Mouse (Mus musculus): ENCODE measurements around the gene Akap7. TPM values are rescaled to one million over a fixed set of nuclear protein-coding genes. Genes with fewer than 3 reads are reported as not detected.

Gene Akap7
- polyA plus RNA-seq, 1 experiment: 5.2 TPM

DNA sequence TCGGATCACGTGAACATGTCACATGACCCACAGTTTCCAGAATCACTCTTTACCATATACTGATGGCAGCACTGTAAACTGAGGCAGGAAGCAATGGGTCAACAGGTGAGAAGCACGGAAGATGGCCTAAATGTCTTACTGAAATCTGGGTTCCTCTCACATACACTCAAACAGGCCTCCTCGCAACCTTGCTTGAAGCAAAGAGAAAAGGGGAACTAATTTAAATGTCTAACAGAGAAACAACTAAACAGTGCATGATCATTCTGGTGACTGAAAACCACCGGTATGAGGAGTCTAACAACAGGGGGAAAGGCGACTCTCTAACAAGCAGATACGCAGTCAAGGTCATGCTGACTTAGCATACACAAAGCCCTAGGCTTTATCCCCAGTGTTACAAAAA, 12.7 kb downstream of the Akap7 start:
- DNase-seq (ENCODE audit: low read depth in 1 of 2, low spot score in 2 of 2): no peak
- peaks cover 7% of the 10 kb centered on the region for H3K4me1 ChIP-seq (ENCODE audit: control insufficient read depth, insufficient read depth, insufficient read length)
- H3K27ac ChIP-seq (ENCODE audit: insufficient read depth, low read length): no peak overlapping the region; the same call in 1 of the 2 replicates
- TF ChIP-seq CTCF (IDR thresholded peaks at IDR 0.05; ENCODE audit: extremely low read depth, insufficient read depth, insufficient read length, insufficient replicate concordance): no peak
- no peak for TF ChIP-seq POLR2A (IDR thresholded peaks at IDR 0.05; ENCODE audit: low read depth, low read length)
- H3K4me3 ChIP-seq (ENCODE audit: extremely low read depth, insufficient read depth, insufficient read length): no peak overlapping the region
- WGBS: 43% methylated on average over 7 of the region's 7 CpGs
- H3K27me3 ChIP-seq (ENCODE audit: control insufficient read depth, insufficient read depth, low read length): no peaks in the 10 kb centered on the region
- no peaks in the 10 kb centered on the region for H3K36me3 ChIP-seq (ENCODE audit: control insufficient read depth, insufficient read depth, low read length)

DNA sequence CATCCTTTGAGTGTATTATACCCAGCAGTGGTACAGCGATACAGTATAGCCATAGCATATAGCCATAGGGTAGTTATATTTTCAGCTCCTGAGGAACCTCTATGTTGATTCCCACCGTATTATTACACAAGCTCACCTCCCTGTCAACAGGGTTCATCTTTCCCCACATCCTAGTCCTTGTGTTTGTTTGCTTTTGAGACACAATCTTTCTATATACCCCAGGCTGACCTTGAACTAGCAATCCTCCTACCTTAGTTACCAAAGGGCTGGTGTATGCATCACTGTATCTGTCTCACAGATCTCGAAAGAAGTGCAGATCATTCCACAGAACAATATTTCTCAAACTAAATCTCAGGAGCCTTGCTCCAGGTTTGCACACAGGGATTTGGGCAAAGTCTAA, 13.9 kb downstream of the Akap7 start:
- TF ChIP-seq POLR2A (IDR thresholded peaks at IDR 0.05; ENCODE audit: low read depth, low read length) (no peak), CTCF (IDR thresholded peaks at IDR 0.05; ENCODE audit: extremely low read depth, insufficient read depth, insufficient read length, insufficient replicate concordance) (no peak)
- H3K36me3 ChIP-seq (ENCODE audit: control insufficient read depth, insufficient read depth, low read length): no peaks in the 10 kb centered on the region
- no peaks in the 10 kb centered on the region for H3K27me3 ChIP-seq (ENCODE audit: control insufficient read depth, insufficient read depth, low read length)
- no peak overlapping the region for H3K27ac ChIP-seq (ENCODE audit: insufficient read depth, low read length)
- no peak overlapping the region for H3K4me3 ChIP-seq (ENCODE audit: extremely low read depth, insufficient read depth, insufficient read length)
- peaks cover 7% of the 10 kb centered on the region for H3K4me1 ChIP-seq (ENCODE audit: control insufficient read depth, insufficient read depth, insufficient read length)
- no peak for DNase-seq (ENCODE audit: low read depth in 1 of 2, low spot score in 2 of 2)
- WGBS: 97% methylated on average over 3 of the region's 3 CpGs

DNA sequence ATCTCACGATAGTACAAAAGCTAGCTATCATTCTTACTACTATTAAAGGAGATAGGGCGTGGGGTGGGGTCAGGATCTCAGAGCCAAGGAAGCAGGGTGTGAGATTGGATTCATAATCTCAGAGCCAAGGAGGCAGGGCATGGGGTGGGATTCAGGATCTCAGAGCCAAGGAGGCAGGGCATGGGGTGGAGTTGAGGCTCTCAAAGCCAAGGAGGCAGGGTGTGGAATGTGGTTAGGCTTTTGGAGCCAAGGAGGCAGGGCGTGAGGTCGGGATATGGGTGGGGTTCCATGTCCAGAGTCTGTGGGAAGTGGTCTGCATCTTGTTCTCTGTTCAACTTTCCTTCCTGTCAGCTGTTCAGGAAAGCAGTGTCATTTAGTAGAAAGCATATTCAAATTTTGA, 16.6 kb downstream of the Akap7 start:
- H3K27me3 ChIP-seq (ENCODE audit: control insufficient read depth, insufficient read depth, low read length): no peaks in the 10 kb centered on the region
- H3K4me1 ChIP-seq (ENCODE audit: control insufficient read depth, insufficient read depth, insufficient read length): peaks cover 4% of the 10 kb centered on the region
- no peak for TF ChIP-seq POLR2A (IDR thresholded peaks at IDR 0.05; ENCODE audit: low read depth, low read length)
- TF ChIP-seq CTCF (IDR thresholded peaks at IDR 0.05; ENCODE audit: extremely low read depth, insufficient read depth, insufficient read length, insufficient replicate concordance): no peak
- DNase-seq (ENCODE audit: low read depth in 1 of 2, low spot score in 2 of 2): no peak
- no peak overlapping the region for H3K27ac ChIP-seq (ENCODE audit: insufficient read depth, low read length)
- H3K4me3 ChIP-seq (ENCODE audit: extremely low read depth, insufficient read depth, insufficient read length): no peak overlapping the region
- WGBS: 67% methylated on average over 4 of the region's 4 CpGs
- no peaks in the 10 kb centered on the region; the same call in 1 of the 2 replicates for H3K36me3 ChIP-seq (ENCODE audit: control insufficient read depth, insufficient read depth, low read length)

DNA sequence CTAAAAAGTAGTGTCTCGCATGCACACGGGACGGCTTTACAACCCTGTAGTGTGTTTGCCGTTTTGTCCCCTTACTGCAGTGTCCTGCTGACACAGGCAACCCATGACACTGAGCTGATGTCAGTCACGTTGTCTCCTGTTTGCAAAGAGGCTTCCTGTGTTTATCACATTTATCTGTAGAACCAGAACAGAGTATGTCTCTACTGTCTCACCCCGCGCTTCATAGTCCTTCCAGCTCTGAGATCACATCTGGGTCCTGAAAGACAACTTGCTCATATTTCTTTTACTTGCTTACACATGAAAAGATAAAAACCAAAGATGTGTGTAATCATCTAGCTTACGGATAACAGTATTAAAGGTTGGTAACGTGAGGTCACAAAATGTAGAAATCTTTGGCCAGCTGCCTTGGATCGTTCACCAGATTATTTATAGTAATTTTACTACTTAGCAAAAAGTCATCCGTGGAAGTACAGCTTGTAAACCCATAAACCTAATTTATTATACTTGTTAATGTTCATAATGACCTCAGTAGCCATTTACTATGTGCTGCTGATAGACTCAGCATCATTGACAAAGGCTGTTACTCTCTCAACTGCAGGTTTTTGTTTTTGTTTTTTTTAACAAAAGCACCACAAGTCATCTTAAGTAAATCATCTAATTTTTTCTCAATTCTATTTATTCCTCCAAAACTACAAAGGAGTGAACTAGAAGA, 22.4 kb downstream of the Akap7 start:
- no peak overlapping the region for H3K4me3 ChIP-seq (ENCODE audit: extremely low read depth, insufficient read depth, insufficient read length)
- H3K27ac ChIP-seq (ENCODE audit: insufficient read depth, low read length): no peak overlapping the region
- H3K27me3 ChIP-seq (ENCODE audit: control insufficient read depth, insufficient read depth, low read length): no peaks in the 10 kb centered on the region
- no peaks in the 10 kb centered on the region; the same call in 1 of the 2 replicates for H3K36me3 ChIP-seq (ENCODE audit: control insufficient read depth, insufficient read depth, low read length)
- TF ChIP-seq CTCF (IDR thresholded peaks at IDR 0.05; ENCODE audit: extremely low read depth, insufficient read depth, insufficient read length, insufficient replicate concordance): no peak
- TF ChIP-seq POLR2A (IDR thresholded peaks at IDR 0.05; ENCODE audit: low read depth, low read length): no peak
- H3K4me1 ChIP-seq (ENCODE audit: control insufficient read depth, insufficient read depth, insufficient read length): no peaks in the 10 kb centered on the region
- 83% methylated on average over 11 of the region's 11 CpGs for WGBS
- DNase-seq (ENCODE audit: low read depth in 1 of 2, low spot score in 2 of 2): no peak

DNA sequence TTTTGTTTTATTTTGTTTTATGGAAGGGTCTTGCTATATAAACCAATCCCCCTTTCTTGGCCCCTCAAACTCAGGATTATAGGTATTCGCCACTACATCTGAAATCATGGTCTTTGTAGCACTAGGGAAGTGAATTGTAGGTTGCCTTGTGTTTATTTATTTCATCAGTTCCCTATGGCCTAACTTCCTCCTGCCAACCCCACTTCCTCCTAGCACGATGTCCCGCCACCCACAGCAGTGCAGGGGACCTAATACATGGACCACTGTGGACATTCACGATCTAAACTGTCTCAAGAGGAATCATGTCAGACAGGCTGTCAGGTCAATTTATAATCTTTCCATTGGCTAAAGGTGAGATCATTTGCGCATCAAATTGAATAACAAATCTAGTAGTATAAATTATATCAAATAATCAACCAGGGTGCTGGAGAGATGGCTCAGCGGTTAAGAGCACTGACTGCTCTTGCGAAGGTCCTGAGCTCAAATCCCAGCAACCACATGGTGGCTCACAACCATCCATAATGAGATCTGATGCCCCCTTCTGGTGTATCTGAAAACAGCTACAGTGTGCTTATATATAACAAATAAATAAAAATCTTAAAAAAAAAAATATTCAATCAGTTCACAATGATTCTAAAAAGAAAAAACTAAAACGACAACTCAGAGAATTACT, 23.1 kb downstream of the Akap7 start:
- Histone ChIP-seq H3K27ac (ENCODE audit: insufficient read depth, low read length) (no peak overlapping the region), H3K4me3 (ENCODE audit: extremely low read depth, insufficient read depth, insufficient read length) (no peak overlapping the region), H3K36me3 (ENCODE audit: control insufficient read depth, insufficient read depth, low read length) (no peaks in the 10 kb centered on the region; the same call in 1 of the 2 replicates), H3K4me1 (ENCODE audit: control insufficient read depth, insufficient read depth, insufficient read length) (peaks cover under 1% of the 10 kb centered on the region; the same call in 1 of the 2 replicates), H3K27me3 (ENCODE audit: control insufficient read depth, insufficient read depth, low read length) (no peaks in the 10 kb centered on the region)
- no peak for DNase-seq (ENCODE audit: low read depth in 1 of 2, low spot score in 2 of 2)
- TF ChIP-seq CTCF (IDR thresholded peaks at IDR 0.05; ENCODE audit: extremely low read depth, insufficient read depth, insufficient read length, insufficient replicate concordance) (no peak), POLR2A (IDR thresholded peaks at IDR 0.05; ENCODE audit: low read depth, low read length) (no peak)
- 75% methylated on average over 8 of the region's 8 CpGs for WGBS

DNA sequence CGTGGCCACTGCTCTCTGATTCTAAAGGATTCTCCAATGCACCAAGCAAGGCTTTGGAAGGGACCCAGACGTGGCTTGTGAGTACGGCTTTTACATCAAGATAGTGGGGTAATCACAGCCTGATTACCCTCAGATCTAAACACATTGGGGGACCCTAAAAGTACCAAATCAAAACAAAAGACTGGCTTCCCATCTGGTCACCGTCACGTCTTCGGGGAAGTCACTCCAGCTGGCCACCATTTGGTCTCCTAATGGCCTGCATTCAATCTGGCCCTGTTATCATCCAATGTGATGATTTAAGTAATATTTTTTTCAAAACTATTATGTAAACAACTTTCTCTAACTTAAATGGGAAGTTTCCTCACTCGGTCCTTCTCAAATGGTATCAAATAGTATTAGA, 24.3 kb downstream of the Akap7 start:
- H3K27me3 ChIP-seq (ENCODE audit: control insufficient read depth, insufficient read depth, low read length): no peaks in the 10 kb centered on the region
- H3K27ac ChIP-seq (ENCODE audit: insufficient read depth, low read length): no peak overlapping the region
- H3K4me1 ChIP-seq (ENCODE audit: control insufficient read depth, insufficient read depth, insufficient read length): peaks cover 3% of the 10 kb centered on the region; the same call in 1 of the 2 replicates
- WGBS: 91% methylated on average over 7 of the region's 7 CpGs
- H3K4me3 ChIP-seq (ENCODE audit: extremely low read depth, insufficient read depth, insufficient read length): no peak overlapping the region
- no peak for DNase-seq (ENCODE audit: low read depth in 1 of 2, low spot score in 2 of 2)
- H3K36me3 ChIP-seq (ENCODE audit: control insufficient read depth, insufficient read depth, low read length): no peaks in the 10 kb centered on the region; the same call in 1 of the 2 replicates
- no peak for TF ChIP-seq CTCF (IDR thresholded peaks at IDR 0.05; ENCODE audit: extremely low read depth, insufficient read depth, insufficient read length, insufficient replicate concordance)
- no peak for TF ChIP-seq POLR2A (IDR thresholded peaks at IDR 0.05; ENCODE audit: low read depth, low read length)

DNA sequence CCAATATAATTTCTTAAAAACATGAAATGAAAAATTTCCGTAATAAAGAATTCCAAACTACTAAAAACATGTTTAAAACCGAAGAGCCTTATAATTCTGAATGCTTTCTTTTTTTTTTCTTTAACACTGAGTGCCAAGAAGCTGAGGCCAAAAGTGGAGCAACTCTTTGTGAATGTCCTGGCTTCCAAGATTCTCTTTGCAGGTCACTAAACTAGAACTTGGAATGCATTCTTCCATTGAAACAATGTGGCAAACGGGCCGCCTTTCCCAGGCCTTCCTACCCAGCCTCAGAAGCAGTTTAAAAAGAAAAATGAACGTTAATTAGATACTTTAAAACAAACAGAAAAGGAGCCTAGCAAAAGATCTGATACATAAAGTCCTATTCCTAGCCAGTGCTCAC, 27.5 kb downstream of the Akap7 start:
- Histone ChIP-seq H3K27ac (ENCODE audit: insufficient read depth, low read length) (no peak overlapping the region), H3K27me3 (ENCODE audit: control insufficient read depth, insufficient read depth, low read length) (no peaks in the 10 kb centered on the region), H3K4me3 (ENCODE audit: extremely low read depth, insufficient read depth, insufficient read length) (no peak overlapping the region), H3K4me1 (ENCODE audit: control insufficient read depth, insufficient read depth, insufficient read length) (peaks cover 5% of the 10 kb centered on the region; the same call in 1 of the 2 replicates), H3K36me3 (ENCODE audit: control insufficient read depth, insufficient read depth, low read length) (no peaks in the 10 kb centered on the region)
- TF ChIP-seq CTCF (IDR thresholded peaks at IDR 0.05; ENCODE audit: extremely low read depth, insufficient read depth, insufficient read length, insufficient replicate concordance) (no peak), POLR2A (IDR thresholded peaks at IDR 0.05; ENCODE audit: low read depth, low read length) (no peak)
- 90% methylated on average over 5 of the region's 5 CpGs for WGBS
- no peak for DNase-seq (ENCODE audit: low read depth in 1 of 2, low spot score in 2 of 2)
